Mouse (Mus musculus) C2C12 (cell line): ENCODE measurements around the gene Nat9. TPM values are rescaled to one million over a fixed set of nuclear protein-coding genes. Genes with fewer than 3 reads are reported as not detected.

Experiments used
- H3K27me3 ChIP-seq: one replicate; pipeline ENCODE4 v1.6.1; 2011; ENCODE audit not compliant: control insufficient read depth, insufficient read depth, insufficient read length
- H3K36me3 ChIP-seq: one replicate; pipeline ENCODE4 v1.6.1; 2011; ENCODE audit not compliant: control insufficient read depth, insufficient read depth
- H3K4me3 ChIP-seq: one replicate; pipeline ENCODE4 v1.5.1; 2011; ENCODE audit warnings: mild to moderate bottlenecking, control low read depth; ENCODE audit not compliant: poor library complexity, insufficient read depth, severe bottlenecking
- H3K79me2 ChIP-seq: one replicate; pipeline ENCODE4 v1.6.1; 2011; ENCODE audit not compliant: control insufficient read depth, insufficient read depth
- H3K79me3 ChIP-seq: one replicate; pipeline ENCODE4 v1.6.1; 2011; ENCODE audit warnings: low read depth, control low read depth
- H3ac ChIP-seq: one replicate; pipeline ENCODE3; 2011; ENCODE audit warnings: low read depth; ENCODE audit not compliant: control insufficient read depth, insufficient read length
- CEBPB ChIP-seq: IDR thresholded peaks from one replicate; pipeline ENCODE4 v1.6.1; 2011; ENCODE audit warnings: low read depth, mild to moderate bottlenecking, control low read depth, moderate library complexity
- CTCF ChIP-seq: IDR thresholded peaks from one replicate; pipeline ENCODE4 v1.5.1; 2011; ENCODE audit not compliant: control insufficient read depth, insufficient read depth, insufficient read length
- FOSL1 ChIP-seq: IDR thresholded peaks from one replicate; pipeline ENCODE4 v1.8.0; 2011; ENCODE audit warnings: mild to moderate bottlenecking, low read length; ENCODE audit not compliant: poor library complexity, insufficient read depth, severe bottlenecking
- MAX ChIP-seq: IDR thresholded peaks from one replicate; pipeline ENCODE4 v1.6.1; 2011; ENCODE audit warnings: mild to moderate bottlenecking, control low read depth
- MYOD1 ChIP-seq: IDR thresholded peaks from one replicate; pipeline ENCODE4 v1.6.1; 2011; ENCODE audit warnings: low read depth; ENCODE audit not compliant: control insufficient read depth, insufficient read length
- MYOG ChIP-seq: IDR thresholded peaks from one replicate; pipeline ENCODE4 v1.6.1; 2011; ENCODE audit not compliant: control insufficient read depth, insufficient read length; ENCODE audit errors: extremely low read depth
- USF1 ChIP-seq: IDR thresholded peaks from one replicate; pipeline ENCODE4 v1.6.1; 2011; ENCODE audit warnings: low read depth, mild to moderate bottlenecking, control low read depth, moderate library complexity
- polyA plus RNA-seq: library from polyadenylated mRNA; unstranded; fragments of >200 nt; fragmentation: generic; extraction: Trizol; gene quantifications from one replicate; pipeline ENCODE4 v1.2.1, GENCODE M21; 2012; ENCODE audit warnings: missing spikeins

Gene Nat9
- polyA plus RNA-seq, 1 experiment, result 9.1 TPM

DNA sequence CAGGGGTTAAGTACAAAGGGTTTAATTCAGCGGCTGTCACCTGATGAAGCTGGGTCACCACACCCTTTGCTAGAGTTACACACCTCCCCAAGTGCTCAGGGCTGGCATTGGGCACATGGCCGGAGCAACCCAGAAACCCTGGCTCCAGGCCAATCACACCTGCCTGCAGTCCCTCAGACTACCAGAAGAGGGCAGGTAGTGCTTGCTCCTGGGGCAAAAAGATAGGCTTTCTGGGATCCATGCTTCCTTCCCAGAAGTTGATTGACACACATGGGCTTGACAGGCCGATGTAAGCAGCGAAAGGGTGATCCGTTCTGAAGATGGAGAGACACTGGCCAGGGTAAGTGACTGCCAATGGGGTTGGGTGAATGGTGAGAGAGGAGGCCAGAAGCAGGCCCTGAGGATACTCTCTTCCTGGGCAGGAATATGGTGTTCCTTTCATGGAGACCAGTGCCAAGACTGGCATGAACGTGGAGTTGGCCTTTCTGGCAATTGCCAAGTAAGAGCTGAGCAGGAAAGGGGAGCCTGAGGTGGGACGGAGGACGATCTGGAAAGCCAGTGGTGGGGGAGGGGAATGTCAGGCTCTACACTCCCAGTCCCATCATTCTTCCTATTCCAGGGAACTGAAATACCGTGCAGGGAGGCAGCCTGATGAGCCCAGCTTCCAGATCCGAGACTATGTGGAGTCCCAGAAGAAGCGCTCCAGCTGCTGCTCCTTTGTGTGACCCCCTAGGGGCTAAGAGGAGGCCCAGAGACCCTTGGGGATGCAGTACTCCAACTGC, 27.5 kb downstream of the Nat9 start:
- Histone ChIP-seq H3K79me2 (no peaks in the 10 kb centered on the region), H3ac (no peak overlapping the region), H3K27me3 (peaks cover 6% of the 10 kb centered on the region), H3K36me3 (no peaks in the 10 kb centered on the region), H3K79me3 (no peaks in the 10 kb centered on the region), H3K4me3 (no peak overlapping the region)
- TF ChIP-seq USF1 (peak; percentile 14), CTCF (peak; percentile 41), FOSL1 (no peak), MYOD1 (no peak), MYOG (no peak), MAX (peak; percentile 29), CEBPB (no peak)

DNA sequence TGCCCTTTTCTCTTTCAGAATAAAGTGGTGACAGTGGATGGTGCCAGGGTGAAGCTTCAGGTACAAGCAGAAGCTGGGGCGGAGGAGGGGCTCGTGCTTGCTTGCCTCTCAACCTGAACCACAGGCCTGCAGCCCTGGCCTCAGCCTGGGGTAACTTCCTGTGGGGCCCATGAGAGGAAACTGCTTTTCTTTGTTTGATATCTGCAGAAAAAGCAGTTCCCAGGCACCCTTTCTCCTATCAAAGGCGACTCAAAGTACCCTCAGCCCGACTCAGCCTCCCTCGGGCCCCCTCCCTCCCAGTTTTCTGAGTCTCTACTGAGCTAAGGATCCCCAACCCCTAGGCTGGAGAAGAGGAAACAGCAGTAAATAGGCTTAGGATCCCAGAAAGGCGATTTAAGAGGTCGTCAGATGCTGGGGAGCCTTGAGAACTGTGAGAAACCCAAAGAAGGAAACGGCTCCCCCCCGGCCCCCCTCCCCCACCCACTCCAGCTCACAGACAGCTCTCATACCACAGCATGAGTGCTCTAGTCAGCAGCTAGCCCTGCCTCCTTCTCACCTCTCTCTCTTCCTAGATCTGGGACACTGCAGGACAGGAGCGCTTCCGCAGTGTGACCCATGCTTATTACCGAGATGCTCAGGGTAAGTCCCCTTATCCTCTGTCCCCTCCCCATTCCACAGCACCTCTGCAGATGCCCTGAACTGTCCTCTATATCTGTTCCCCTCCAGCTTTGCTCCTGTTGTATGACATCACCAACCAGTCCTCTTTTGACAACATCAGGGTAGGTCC, 29.5 kb downstream of the Nat9 start:
- no peak overlapping the region for H3K4me3 ChIP-seq
- no peak overlapping the region for H3ac ChIP-seq
- H3K79me3 ChIP-seq, result no peaks in the 10 kb centered on the region
- TF ChIP-seq USF1 (no peak), CEBPB (no peak)
- H3K79me2 ChIP-seq, result no peaks in the 10 kb centered on the region
- peaks cover 17% of the 10 kb centered on the region for H3K27me3 ChIP-seq
- no peaks in the 10 kb centered on the region for H3K36me3 ChIP-seq

- Histone ChIP-seq H3K36me3 (no peaks in the 10 kb centered on the region), H3K79me2 (no peaks in the 10 kb centered on the region), H3K4me3 (no peak overlapping the region), H3K27me3 (peaks cover 17% of the 10 kb centered on the region), H3ac (no peak overlapping the region), H3K79me3 (no peaks in the 10 kb centered on the region)
- no peak for TF ChIP-seq MAX
- no peak for TF ChIP-seq MYOG
- TF ChIP-seq CEBPB, result no peak
- no peak for TF ChIP-seq USF1
- TF ChIP-seq FOSL1, result no peak
- no peak for TF ChIP-seq MYOD1
- TF ChIP-seq CTCF, result no peak
These were observed 32.5 kb downstream of the Nat9 start for GRCm38 (mm10) chr11:115155053-115155634.

- H3ac ChIP-seq, result no peak overlapping the region
- H3K79me2 ChIP-seq, result no peaks in the 10 kb centered on the region
- H3K4me3 ChIP-seq, result no peak overlapping the region
- H3K79me3 ChIP-seq, result no peaks in the 10 kb centered on the region
- no peaks in the 10 kb centered on the region for H3K36me3 ChIP-seq
- TF ChIP-seq MYOG (no peak), CEBPB (no peak), USF1 (no peak), CTCF (peak; percentile 80), FOSL1 (no peak), MYOD1 (no peak)
- H3K27me3 ChIP-seq, result peaks cover 17% of the 10 kb centered on the region
These were observed 33.9 kb downstream of the Nat9 start for GRCm38 (mm10) chr11:115153699-115154292.

DNA sequence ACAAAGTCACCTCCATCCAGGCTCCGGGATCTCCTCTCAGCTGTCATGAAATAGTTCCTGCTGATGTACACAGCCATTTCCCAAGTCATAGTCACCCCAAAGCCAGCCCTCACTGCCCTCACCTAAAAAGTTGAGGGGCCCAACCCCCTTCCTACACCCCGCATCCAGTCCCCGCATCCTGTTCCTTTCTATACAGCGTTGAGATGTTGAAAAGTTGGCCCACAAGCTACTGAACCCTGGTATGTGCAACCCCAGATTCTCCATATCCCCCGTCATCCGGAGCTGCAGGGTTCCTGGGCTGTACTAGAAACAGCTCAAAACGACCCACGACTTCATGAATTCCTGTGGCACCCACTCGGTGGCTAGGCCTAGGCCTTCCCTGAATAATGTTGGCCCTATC, 34.6 kb downstream of the Nat9 start:
- no peaks in the 10 kb centered on the region for H3K79me2 ChIP-seq
- H3K27me3 ChIP-seq, result peaks cover 20% of the 10 kb centered on the region
- H3K79me3 ChIP-seq, result no peaks in the 10 kb centered on the region
- no peak for TF ChIP-seq USF1
- TF ChIP-seq MYOD1, result no peak
- TF ChIP-seq MAX, result no peak
- no peak for TF ChIP-seq CEBPB
- no peak for TF ChIP-seq CTCF
- TF ChIP-seq FOSL1, result no peak
- TF ChIP-seq MYOG, result no peak
- no peak overlapping the region for H3ac ChIP-seq
- H3K36me3 ChIP-seq, result no peaks in the 10 kb centered on the region
- H3K4me3 ChIP-seq, result no peak overlapping the region
